Mouse (Mus musculus) Patski (cell line): ENCODE data around the gene Gm20920. TPM values are rescaled to one million over a fixed set of nuclear protein-coding genes. Genes with fewer than 3 reads are reported as not detected.
"Not testable (repeated sequence)": the region's sequence is repeated elsewhere in the genome, so short reads cannot be mapped to it uniquely, and the experiment has no call there.

ENCODE experiments used
- ATAC-seq: fragments of 100-300 bp; one replicate; pipeline ENCODE4 v1.8.0; 2021
- CTCF ChIA-PET: fragments of 350-600 bp; sonication (Branson Sonifier 250); formaldehyde crosslinking; loops from one replicate; lab custom pipeline; 2022; ENCODE audit warnings: inconsistent platforms; lab: Charles Lee
- POLR2A ChIA-PET: fragments of 350-600 bp; sonication (Branson Sonifier 250); formaldehyde crosslinking; loops from one replicate; lab custom pipeline; 2022; ENCODE audit warnings: antibody characterized with exemption, inconsistent platforms; lab: Charles Lee
- DNase-seq: peaks from one replicate; pipeline ENCODE4 v3.0.0-alpha.2; 2011; ENCODE audit warnings: low read depth, low spot score
- H3K27me3 ChIP-seq: fragments of 371-371 bp; one replicate; pipeline ENCODE4 v1.5.1; 2021
- in situ Hi-C: fragments of 300-500 bp; cut with MboI; formaldehyde crosslinking; loops from 3 replicates; pipeline ENCODE4 v1.11.1; 2018; ENCODE audit warnings: low pct_unique_long_range_greater_than_20kb, mixed read lengths
- polyA plus RNA-seq: library from polyadenylated mRNA; unstranded; gene quantifications from one replicate; pipeline ENCODE4 v1.2.3, GENCODE M21; 2021

The Gm20920 gene
- not detected for polyA plus RNA-seq

DNA sequence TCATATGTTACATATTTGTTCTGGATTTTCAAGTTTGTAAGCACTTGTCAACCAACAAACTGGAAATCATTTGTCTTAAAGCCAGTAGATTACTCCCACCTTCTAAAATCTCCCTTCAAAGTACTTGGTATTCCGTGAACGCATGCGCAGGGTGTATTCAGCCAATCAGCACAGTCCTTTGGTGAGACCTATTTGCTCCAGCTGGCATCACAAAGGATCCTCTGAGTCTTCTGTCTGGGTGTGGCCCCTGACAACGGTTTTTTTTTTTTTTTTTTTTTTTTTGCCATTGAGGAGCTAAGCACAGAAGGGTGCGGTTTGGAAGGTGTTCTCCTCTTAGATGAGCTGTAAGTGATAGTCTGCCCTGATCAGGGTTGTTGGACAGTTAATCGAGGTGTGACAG, at the start of gene Gm20920:
Gm20920 (plus strand) TSS at position 301 of the 400 bp plus-strand sequence.
- in situ Hi-C loops, POLR2A ChIA-PET, H3K27me3 ChIP-seq, ATAC-seq, CTCF ChIA-PET, DNase-seq: not testable (repeated sequence)
